Mouse (Mus musculus) lung, postnatal 0 days (tissue): ENCODE results near the gene Usp3. TPM values are rescaled to one million over a fixed set of nuclear protein-coding genes. Genes with fewer than 3 reads are reported as not detected.

ENCODE experiments used
- ATAC-seq: fragments of 200-750 bp; cut with Nextera tagmentation; 2 replicates; pipeline ENCODE4 v1.8.0; 2017; ENCODE audit warnings: moderate library complexity
- DNase-seq: peaks from one replicate; pipeline ENCODE4 v3.0.0-alpha.2; 2016; ENCODE audit warnings: low spot score
- H3K27ac ChIP-seq: fragments of 300-500 bp; sonication (generic); 2 replicates; pipeline ENCODE4 v1.5.1; 2014; ENCODE audit warnings: antibody characterized with exemption, mild to moderate bottlenecking, low read length, mixed read lengths
- H3K27me3 ChIP-seq: fragments of 300-500 bp; sonication (generic); replicated peaks from 2 replicates; pipeline ENCODE4 v1.6.1; 2014; ENCODE audit warnings: low read length, mixed read lengths; ENCODE audit not compliant: insufficient read depth
- H3K36me3 ChIP-seq: fragments of 300-500 bp; sonication (generic); 2 replicates; pipeline ENCODE4 v1.6.1; 2014; ENCODE audit warnings: low read length, mixed read lengths; ENCODE audit not compliant: insufficient read depth
- H3K4me1 ChIP-seq: fragments of 300-500 bp; sonication (generic); 2 replicates; pipeline ENCODE4 v1.6.1; 2014; ENCODE audit warnings: antibody characterized with exemption, low read depth, low read length, mixed read lengths; ENCODE audit not compliant: insufficient read depth
- H3K4me2 ChIP-seq: fragments of 300-500 bp; sonication (generic); replicated peaks from 2 replicates; pipeline ENCODE4 v1.6.1; 2014; ENCODE audit warnings: low read depth, mild to moderate bottlenecking, low read length, moderate library complexity, mixed read lengths
- H3K4me3 ChIP-seq: fragments of 300-500 bp; sonication (generic); 2 replicates; pipeline ENCODE4 v1.5.1; 2014; ENCODE audit warnings: low read depth, low read length
- H3K9ac ChIP-seq: fragments of 300-500 bp; sonication (generic); replicated peaks from 2 replicates; pipeline ENCODE4 v1.6.1; 2014; ENCODE audit warnings: low read depth, mild to moderate bottlenecking
- H3K9me3 ChIP-seq: fragments of 300-500 bp; sonication (generic); 2 replicates; pipeline ENCODE4 v1.6.1; 2016; ENCODE audit warnings: low read length, mixed read lengths
- CTCF ChIP-seq: IDR thresholded peaks from 2 replicates; pipeline ENCODE4 v1.5.1; 2016; ENCODE audit warnings: antibody characterized with exemption, mild to moderate bottlenecking
- EP300 ChIP-seq: IDR thresholded peaks from 2 replicates; pipeline ENCODE4 v1.6.1; 2016; ENCODE audit warnings: antibody characterized with exemption, mild to moderate bottlenecking, control low read depth
- WGBS: fragments of 180-500 bp; shearing (Covaris S2); extraction: QIAGEN DNeasy Blood & Tissue Kit; methylation state at CpG from one replicate; pipeline ENCODE4 v1.1.7; 2014; 5-methylcytosine and 5-hydroxymethylcytosine counted together
- polyA plus RNA-seq: library from polyadenylated mRNA; unstranded; fragments of >200 nt; fragmentation: Nextera tagmentation; extraction: Ambion mirVana; gene quantifications from 2 replicates; pipeline ENCODE4 v1.2.1, GENCODE M21; 2015

Usp3 gene
- polyA plus RNA-seq, 1 experiment from 2014 or later = 45.9 TPM

- peaks cover 4% of the 10 kb centered on the region; the same call in 1 of the 2 replicates for H3K4me1 ChIP-seq
- H3K27me3 ChIP-seq = no peaks in the 10 kb centered on the region
- whole genome bisulfite sequencing = 27% methylated on average over 12 of the region's 12 CpGs
- peak overlapping the region; percentile 46 for H3K4me2 ChIP-seq
- H3K36me3 ChIP-seq = no peaks in the 10 kb centered on the region
- H3K4me3 ChIP-seq = no peak overlapping the region
- H3K9me3 ChIP-seq = no peaks in the 10 kb centered on the region
- no peak for DNase-seq
- ATAC-seq = no peak; the same call in 1 of the 2 replicates
- TF ChIP-seq CTCF (no peak), EP300 (no peak)
- H3K27ac ChIP-seq = peak overlapping the region; percentile 62
- no peak overlapping the region for H3K9ac ChIP-seq
Observed at GRCm38 (mm10) chr9:66606851-66607250, 13.9 kb upstream of the Usp3 start.

DNA sequence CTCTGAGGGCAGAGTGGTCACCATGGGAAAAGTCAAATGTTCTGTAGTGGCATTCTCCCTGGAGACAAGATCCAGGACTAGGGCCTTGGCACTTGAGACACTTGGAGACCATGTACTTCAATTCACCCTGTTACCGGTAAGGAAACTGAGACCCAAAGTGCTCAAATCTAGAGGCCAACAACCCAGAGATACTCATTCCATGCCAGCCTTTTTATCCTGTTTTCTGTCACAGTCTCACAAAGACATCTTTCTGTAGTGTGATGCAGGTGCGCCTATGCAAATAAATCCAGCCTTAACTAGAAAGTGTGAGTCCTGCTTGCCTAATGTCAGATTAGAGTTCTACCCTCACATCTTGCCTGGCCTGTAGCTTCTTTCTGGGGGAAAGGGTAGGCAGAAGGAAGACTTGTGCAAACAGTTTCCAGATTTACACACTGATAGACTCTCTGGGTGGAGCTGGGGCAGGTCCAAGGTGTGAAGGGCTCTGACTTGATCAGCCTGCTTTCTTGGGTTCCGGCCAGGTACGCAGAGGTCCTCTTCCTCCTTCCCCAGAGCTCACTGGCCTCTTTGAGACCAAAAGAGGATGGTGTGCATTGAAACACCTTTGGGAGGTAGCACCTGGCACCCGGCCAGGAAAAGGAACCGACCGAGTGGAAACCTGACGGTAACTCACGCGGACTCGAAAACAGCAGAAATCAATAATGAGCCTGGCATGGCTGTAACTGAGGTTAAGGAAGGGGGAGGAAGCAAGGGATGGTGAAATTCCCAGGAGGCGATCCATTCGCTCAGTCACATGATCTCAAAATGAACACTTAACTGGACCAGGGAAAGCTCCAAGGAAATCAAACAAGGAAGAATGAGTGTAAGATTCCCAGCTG, 13.2 kb upstream of the Usp3 start:
- TF ChIP-seq CTCF (no peak), EP300 (0 out of 2 replicates have a peak, but pooled peaks have one; percentile 9)
- Histone ChIP-seq H3K27ac (peak overlapping the region; percentile 47; the same call in 1 of the 2 replicates), H3K4me3 (no peak overlapping the region), H3K27me3 (no peaks in the 10 kb centered on the region), H3K9ac (no peak overlapping the region), H3K4me2 (peak overlapping the region; percentile 46), H3K36me3 (no peaks in the 10 kb centered on the region), H3K9me3 (no peaks in the 10 kb centered on the region), H3K4me1 (peaks cover 4% of the 10 kb centered on the region; the same call in 1 of the 2 replicates)
- DNase-seq (peak; percentile 92), ATAC-seq (peak; percentile 90)
- 40% methylated on average over 13 of the region's 13 CpGs for WGBS

DNA sequence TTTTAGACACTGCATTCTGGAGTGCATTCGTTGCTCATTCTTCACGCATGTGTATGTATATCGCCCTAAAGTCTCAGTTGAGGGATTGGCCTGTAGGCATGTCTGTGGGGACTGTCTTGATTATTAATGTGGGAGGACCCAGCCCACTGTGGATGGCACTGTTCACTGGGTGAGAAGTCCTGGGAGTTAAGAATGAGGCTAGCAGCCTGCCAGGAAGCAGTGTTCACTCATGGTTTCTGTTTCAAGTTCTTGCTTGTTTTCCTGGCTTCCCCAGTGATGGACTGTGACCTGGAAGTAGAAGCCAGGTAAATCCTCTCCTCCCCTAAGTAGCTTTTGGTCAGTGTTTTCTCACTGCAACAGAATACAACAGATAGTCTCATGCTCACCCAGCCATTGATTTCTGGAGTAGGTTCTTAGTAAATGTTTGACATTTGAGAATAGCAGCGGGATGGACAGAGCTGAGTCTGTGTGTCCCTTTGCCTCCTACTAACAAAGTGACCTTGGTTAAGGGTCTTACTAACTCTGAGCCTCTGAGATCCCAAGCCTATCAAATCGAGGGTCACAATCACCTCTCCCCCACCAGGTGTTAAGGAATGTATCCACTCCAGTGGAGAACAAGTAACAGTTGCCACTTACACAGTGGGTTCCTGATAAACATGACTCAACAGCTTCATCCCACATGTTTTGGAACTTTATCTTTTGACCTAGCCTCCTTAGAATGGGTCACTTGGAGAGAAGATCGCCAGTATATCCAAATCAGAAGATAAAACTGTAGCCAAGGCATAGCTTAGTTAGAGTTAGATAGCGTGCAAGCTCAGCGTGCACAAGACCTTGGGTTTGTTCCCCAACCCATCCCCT, 11.6 kb upstream of the Usp3 start:
- Histone ChIP-seq H3K4me1 (peaks cover 4% of the 10 kb centered on the region; the same call in 1 of the 2 replicates), H3K36me3 (no peaks in the 10 kb centered on the region), H3K27me3 (no peaks in the 10 kb centered on the region), H3K4me2 (no peak overlapping the region), H3K9ac (no peak overlapping the region), H3K4me3 (no peak overlapping the region), H3K27ac (no peak overlapping the region), H3K9me3 (no peaks in the 10 kb centered on the region)
- no peak for TF ChIP-seq EP300
- no peak for TF ChIP-seq CTCF
- DNase-seq (no peak), ATAC-seq (no peak)
- WGBS = 80% methylated on average over 8 of the region's 8 CpGs

DNA sequence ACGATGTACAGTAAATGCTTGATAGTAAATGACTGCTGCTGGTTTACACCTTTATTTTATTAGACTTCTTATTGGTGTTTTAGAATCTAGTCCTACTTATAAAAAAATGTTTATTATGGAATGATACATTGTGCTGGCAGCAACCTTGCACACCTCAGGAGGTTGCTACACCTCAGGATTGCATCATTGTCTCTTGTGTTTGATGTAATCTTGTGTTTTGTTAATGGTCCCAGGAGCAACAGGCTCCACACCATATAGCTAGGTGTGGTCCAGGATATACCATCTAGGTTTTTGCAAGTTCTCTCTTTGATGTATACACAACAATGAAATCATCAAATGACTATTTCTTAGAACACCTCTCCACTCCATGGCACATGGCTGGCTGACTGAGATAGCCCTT, 11.0 kb upstream of the Usp3 start:
- Histone ChIP-seq H3K36me3 (no peaks in the 10 kb centered on the region), H3K4me2 (no peak overlapping the region), H3K27me3 (no peaks in the 10 kb centered on the region), H3K27ac (no peak overlapping the region), H3K4me3 (no peak overlapping the region), H3K4me1 (peaks cover 4% of the 10 kb centered on the region; the same call in 1 of the 2 replicates), H3K9me3 (no peaks in the 10 kb centered on the region), H3K9ac (no peak overlapping the region)
- TF ChIP-seq EP300 (no peak), CTCF (no peak)
- DNase-seq (no peak), ATAC-seq (no peak)
- 77% methylated on average over 1 of the region's 1 CpGs for WGBS

DNA sequence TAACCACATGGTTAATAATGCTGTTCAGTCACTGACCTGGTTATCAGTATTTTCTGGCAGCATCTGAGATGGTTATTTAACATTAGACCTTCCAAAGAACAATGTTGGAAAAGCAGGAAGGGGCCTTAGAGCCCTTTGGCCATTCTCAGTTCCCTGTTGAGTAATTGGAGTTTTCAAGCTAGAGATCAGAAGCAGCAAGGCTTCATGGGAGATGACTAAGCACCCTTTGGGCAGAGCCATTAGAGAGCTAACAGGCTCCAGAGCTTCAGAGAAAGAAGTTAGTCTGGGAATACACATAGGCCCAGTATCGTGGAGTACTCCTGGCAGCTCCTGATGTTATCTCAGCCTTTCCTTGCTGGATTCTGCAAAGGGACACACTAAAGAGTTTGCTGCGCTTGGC, 8.1 kb upstream of the Usp3 start:
- no peak; the same call in 1 of the 2 replicates for ATAC-seq
- 56% methylated on average over 2 of the region's 2 CpGs for WGBS
- H3K4me2 ChIP-seq = no peak overlapping the region
- DNase-seq = peak; percentile 17
- H3K27me3 ChIP-seq = no peaks in the 10 kb centered on the region
- H3K4me3 ChIP-seq = no peak overlapping the region
- H3K4me1 ChIP-seq = peaks cover under 1% of the 10 kb centered on the region; the same call in 1 of the 2 replicates
- no peak for TF ChIP-seq EP300
- TF ChIP-seq CTCF = no peak
- no peaks in the 10 kb centered on the region for H3K9me3 ChIP-seq
- H3K27ac ChIP-seq = no peak overlapping the region
- no peaks in the 10 kb centered on the region for H3K36me3 ChIP-seq
- H3K9ac ChIP-seq = no peak overlapping the region

DNA sequence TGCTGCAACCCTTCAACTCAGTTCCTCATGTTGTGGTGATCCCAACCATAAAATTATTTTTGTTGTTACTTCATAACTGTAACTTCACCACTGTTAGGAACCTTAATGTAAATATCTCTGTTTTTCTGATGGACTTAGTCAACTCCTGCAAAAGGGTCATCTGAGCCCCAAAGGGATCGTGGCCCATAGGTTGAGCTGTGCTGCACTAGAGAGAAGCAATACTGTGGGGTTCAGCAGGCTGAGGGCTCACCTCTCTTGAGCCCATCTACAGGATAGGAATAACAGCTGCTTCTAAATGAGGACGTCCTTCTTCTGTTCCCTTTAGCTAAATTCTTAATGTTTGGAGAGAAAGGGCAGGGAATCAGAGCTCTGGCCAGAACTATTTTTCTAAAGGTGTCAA, 7.6 kb upstream of the Usp3 start:
- H3K4me3 ChIP-seq = no peak overlapping the region
- no peak overlapping the region for H3K4me2 ChIP-seq
- DNase-seq (no peak), ATAC-seq (no peak)
- H3K27me3 ChIP-seq = no peaks in the 10 kb centered on the region
- H3K9me3 ChIP-seq = no peaks in the 10 kb centered on the region
- no peaks in the 10 kb centered on the region for H3K4me1 ChIP-seq
- no peak overlapping the region for H3K9ac ChIP-seq
- WGBS = 74% methylated on average over 2 of the region's 2 CpGs
- TF ChIP-seq CTCF (no peak), EP300 (no peak)
- no peaks in the 10 kb centered on the region for H3K36me3 ChIP-seq
- H3K27ac ChIP-seq = no peak overlapping the region
